Mouse (Mus musculus) right cerebral cortex, postnatal 25 days (tissue): ENCODE measurements around the gene Calu.
A peak's percentile ranks its signal among the peaks of the same experiment; 100 is the strongest.
"Not testable (repeated sequence)": the region's sequence is repeated elsewhere in the genome, so short reads cannot be mapped to it uniquely, and the experiment has no call there.

Experiments used
- DNase-seq: peaks from one replicate; pipeline ENCODE4 v3.0.0; 2022

The Calu gene

DNA sequence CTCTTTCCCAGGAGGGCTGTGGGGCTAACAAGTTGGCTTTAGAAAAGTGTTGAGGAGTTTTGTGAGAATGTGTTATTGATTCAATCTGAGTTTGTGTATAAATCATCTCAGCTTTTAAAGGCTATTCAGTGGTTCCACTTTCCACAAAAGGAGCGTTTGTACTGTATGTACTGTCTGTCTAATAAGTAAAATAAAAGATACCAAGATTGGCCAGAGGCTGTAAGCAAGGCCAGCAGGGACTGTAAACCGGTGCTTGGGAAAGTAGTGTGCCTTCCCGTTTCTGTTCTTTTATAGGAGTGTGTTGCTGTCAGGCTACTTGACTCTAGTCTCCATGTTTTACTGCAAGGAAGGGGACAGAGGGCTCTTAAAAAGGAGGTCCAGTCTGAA, 15.3 kb downstream of the Calu start:
- no peak for DNase-seq

DNA sequence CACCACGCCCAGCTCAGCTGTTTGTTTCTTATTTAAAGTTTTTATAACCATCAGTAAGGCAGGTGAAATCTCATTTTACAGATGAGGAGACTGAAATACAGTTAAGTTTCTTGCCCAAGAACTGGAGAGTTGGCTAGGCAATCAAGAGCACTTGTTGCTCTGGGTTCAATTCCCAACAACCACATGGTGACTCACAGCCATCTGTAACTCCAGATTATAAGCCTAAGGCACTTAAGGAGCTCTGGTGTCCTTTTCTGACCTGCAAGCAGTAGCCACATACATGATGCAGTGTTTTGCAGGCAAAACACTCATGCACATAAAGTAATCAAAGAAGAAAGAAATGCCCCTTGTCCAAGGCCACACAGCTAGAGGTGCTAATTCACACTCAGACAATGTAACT, 17.4 kb downstream of the Calu start:
- no peak for DNase-seq

DNA sequence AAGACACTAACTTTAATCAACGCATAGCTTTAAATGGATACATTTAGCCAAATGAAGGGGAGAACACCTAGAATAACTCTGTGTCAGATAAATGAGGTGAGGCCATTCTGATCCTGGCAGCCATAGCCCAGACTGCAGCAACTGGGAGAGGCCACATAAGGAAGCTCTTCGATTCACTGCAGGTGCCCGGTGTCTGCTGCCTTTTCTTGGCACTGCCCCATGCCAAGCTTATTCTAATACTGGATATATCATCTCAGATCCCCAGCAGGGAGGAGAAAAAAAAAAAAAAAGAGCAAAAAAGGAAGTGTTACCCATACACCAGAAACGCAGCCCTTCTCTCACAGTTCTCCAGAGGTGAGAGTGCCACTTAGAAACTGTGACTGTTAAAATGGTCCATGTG, 29.5 kb downstream of the Calu start:
- no peak for DNase-seq

DNA sequence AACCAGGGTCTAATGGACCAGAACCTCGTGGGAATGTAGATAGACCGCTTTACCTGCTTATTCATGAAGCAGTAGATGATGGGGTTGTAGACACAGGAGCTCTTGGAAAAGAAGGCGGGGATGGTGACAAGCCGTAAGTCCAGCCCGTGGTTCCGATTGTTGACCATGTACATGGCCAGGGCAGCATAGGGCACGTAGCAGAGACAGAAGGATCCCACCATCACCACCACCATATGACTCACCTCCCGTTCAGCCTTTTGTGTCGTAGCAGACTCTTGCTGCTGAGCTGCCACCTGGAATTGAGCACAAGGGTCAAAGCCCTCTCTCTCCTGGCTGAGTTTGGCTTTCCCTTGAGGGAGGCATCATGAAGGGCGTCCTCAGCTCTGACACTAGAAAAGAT, 30.8 kb downstream of the Calu start:
- DNase-seq, result no peak

DNA sequence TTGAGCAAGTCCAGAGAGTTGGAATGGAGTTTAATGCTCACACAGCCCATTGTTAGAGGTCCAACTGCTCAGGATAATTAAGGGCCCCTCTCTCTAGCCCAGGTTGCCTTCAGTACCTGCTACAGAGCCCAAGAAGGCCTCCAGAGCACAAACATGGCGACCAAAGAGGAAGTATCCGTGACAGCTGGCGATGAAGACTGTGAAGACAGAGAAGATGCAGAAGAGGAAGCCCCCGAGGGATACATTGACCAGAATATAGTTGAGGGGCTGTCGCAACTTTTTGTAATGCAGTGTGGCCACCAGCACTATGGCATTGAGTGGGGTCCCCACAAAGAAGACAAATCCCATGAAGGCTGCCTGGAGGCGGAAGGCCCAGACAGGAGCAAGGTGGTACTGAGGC, 32.1 kb downstream of the Calu start:
- DNase-seq, result no peak

DNA sequence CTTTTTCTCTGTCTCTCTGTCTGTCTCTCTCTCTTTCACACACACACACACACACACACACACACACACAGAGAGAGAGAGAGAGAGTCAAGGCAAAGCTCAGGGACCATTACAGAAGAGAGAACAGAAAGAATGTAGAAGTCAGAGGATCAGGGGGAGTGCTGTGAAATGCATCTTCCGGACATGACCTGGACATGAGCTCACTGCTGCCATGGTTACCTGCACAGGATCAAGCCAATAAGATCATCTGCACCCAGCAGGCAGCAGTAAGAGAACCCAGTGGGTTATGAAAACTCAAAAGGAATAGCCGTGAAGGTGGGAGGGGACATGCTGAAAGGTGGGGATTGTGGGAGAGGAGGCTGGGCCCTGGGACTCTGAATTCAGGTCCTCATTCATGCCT, 34.6 kb downstream of the Calu start:
- no peak for DNase-seq

DNA sequence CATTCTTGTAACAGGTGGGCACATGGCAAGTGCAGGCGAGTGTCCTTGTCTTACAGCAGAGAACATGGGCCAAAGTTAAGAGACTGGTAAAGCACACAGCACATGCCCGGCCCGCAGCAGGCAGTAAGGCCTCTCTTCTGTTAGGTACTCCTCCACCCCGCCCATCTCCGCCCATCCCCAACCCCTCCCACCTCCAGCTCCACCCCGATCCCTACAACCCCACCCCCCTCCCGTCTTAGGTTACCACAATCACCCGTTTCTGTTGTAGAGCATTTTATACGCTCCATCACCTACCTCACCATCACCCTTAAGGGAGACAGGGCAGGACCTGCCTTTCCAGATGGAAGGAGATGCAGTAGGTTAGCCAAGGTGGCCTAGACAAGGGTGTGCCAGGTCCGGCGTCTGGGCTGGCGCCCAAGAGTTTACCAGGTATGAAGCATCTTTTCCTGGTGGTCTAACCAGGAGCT, 40.2 kb downstream of the Calu start, which contains the start of gene Opn1sw:
Gene Opn1sw, minus strand, starts transcription at position 417 of the 467 bp plus-strand sequence.
- no peak for DNase-seq

DNA sequence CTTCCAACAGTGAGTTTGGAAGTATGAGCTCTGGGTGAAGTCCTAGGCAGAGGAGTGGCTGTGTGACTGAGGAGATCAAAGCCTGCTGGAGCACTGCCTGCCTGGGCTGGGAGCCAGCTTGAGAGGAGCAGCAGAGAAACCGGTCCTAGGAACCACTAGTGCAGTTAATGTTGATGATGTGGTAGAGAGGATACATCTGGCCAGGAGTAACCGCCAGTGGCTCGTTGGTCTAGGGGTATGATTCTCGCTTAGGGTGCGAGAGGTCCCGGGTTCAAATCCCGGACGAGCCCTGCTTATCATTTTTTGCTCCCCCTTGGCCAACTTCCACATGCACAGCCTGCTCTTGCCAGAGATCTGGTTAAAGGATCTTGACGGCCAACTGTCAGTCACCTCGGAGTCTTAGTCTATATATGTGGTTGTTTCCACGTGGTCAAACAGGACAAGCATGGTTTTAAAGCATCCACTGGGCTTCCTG, 40.8 kb downstream of the Calu start:
- DNase-seq, result peak; percentile 65

DNA sequence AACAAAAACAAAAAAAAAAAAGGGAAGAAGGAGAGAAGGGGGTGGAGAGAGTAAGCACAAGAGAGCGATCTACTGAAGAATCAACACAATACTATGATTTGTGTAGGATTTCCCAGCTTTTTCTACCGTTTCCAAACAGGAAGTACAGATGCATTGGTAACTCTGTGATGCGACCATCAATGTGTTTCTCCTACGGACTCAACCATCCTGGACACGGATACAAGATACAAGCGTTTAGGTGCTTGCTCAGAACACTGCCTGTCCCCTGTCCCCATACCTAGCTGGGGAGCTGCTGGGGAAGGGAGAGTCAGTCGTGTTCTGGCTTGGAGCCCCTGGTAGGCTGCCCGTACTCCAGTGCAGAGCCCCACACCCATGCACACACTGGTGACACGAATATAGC, 41.6 kb downstream of the Calu start:
- DNase-seq, result no peak

DNA sequence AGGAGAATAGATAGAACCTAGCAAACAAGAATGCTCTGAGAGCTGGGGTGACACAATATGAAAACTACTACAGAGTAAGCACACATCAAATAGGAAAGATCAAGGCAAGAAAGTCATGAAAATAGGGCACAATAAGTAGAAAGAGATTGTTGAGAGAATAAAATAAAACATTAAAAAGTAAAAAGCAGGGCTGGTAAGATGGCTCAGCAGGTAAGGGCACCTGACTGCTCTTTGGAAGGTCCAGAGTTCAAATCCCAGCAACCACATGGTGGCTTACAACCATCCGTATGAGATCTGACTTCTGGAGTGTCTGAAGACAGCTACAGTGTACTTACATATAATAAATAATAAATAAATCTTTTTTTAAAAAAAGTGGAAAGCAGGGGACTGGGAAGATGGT, 42.6 kb downstream of the Calu start:
- DNase-seq, result not testable (repeated sequence)

DNA sequence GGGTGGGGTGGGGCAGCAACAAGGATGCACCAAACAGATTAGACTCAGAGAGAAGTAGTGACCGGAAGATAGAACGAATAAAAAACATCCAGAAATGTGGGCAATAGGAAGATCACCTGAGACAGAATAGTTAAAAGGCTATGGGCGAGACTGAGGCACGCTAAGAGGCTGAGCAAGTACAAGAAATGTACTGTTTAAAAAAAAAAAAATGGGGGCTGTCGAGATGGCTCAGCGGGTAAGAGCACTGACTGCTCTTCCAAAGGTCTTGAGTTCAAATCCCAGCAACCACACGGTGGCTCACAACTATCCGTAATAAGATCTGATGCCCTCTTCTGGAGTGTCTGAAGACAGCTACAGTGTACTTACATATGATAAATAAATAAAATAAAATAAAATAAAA, 43.4 kb downstream of the Calu start:
- DNase-seq, result not testable (repeated sequence)

DNA sequence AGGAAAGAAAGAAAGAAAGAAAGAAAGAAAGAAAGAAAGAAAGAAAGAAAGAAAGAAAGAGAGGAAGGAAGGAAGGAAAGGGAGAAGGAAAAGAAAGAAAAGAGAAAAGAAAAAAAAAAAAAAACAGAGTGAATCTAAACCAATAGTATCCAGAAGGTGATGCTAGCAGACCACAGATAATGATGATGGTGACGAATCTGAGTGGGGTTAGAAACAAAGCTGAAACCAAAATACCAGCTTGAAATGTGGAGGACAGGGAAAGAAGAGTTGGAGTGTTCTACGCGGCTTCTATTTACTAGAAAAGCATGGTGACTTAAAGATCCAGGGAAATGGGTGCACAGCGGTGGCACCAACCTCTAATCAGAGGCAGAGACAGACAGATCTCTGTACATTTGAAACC, 43.9 kb downstream of the Calu start:
- no peak for DNase-seq

DNA sequence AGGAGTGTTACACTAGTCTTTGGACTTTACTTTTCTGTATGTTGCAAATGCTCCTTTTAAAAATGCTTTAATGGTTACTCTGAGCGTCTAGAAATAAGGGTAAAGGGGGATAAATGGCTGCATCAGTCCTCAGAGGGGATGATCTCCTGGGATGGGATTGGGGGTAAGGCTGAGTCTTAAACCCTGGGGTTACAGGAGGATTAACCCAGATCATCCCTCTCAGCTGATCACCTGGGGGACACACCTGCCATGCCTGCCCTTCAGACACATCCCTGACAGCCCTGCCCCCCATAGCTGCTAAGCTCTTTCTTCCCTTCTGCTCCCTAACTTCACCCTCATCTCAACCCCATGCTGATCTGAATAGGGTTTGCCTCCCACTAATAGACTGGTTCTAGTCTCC, 46.4 kb downstream of the Calu start:
- DNase-seq, result no peak

DNA sequence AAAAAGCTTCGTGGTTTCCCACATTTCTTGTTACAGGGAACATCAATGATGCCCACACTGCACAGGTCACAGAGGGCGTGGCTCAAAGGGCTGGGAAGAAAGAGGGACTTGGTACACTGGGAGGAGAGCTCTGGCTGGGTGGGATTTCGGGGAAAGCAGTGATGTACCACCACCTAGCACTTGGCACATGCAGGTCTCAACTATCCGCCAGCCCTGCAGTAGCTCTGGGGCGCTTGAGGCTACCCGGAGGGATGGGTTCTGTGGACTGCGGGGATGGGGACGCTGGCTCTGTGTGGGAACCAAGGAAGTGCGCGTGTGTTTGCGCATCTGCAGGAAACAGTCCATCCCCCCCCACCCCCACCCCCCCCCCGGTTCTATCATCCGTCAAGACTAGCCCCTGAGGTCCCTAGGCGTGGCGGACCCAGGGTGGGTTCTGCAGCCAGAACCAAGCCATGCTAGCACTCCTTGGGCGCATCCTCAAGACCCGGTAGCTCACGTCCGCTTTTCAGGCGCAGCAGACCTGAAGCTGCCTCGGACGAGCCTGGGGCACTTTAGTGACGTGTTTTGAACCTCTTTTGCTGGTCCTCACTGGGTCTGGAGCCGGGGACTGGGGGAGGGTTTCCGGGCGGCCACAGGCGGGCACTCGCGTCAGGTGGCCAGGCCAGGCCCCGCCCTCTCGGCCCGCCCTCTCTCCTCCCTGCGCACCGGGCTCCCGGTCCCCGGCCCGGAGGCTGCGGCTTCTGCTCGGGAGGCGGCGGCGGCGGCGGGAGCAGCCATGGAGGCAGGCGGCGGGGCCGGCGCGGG, 48.2 kb downstream of the Calu start, which contains the start of gene Ccdc136:
Gene Ccdc136, plus strand, starts transcription at position 400 of the 804 bp plus-strand sequence.
- DNase-seq, result peak; percentile 86

DNA sequence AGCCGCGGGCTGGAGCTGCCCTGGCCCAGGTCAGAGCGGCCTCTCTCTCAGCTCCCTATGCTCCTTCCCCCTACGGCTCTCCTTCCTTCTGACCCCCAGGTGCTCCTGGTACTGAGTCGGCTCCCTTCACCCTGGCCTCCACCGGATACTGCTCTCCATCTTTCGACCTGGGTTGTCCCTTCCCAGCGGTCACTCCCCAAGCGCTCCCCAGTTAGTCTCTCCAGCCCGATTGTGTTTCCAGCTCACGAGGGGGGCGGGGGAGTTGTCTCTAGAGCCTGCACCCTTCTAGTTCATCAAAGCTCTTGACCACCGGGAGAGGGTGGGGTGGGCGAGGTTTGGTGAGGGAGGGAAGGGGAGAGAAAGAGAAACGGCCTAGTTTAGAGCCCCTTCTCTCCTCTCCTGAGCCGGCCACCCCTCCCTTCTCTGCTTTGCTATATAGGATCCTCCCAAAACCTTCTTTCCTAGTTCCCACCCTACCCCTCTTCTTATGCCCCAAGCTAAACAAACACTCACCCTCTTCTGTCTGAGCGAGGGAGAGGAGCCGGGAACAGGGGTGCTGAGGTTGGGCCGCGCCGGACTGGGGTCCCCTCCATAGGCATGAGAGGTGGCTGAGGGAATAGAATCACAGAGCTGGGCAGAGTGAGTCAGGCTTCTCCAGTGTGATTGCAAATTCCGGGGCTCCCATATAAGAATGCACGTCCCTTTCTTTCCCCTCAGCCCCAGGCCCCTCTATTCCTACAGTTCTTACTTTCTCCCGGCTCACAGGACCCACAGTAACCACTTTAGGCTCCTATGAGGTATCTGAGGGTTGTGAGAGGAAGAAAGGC, 49.1 kb downstream of the Calu start:
- peak; percentile 19 for DNase-seq

DNA sequence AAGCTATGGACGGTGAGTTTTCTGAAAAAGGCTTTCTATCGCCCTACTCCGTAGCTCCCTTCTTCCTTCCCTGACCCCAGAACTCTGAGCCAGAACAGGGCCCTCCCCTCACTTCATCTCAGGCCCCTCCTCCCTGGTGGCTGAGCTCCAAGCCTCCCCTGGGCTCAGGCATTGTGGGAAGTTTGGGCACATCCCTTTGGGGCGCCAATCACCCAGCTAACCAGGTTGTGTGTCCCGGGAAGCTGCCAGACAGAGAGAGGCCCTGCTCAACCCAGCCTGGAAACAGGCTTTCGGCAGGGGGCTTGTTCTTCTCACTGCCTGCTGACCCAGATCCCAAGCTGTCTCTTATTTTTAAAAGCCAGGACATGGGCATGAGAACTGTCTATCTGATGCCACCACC, 49.7 kb downstream of the Calu start:
- peak; percentile 50 for DNase-seq

DNA sequence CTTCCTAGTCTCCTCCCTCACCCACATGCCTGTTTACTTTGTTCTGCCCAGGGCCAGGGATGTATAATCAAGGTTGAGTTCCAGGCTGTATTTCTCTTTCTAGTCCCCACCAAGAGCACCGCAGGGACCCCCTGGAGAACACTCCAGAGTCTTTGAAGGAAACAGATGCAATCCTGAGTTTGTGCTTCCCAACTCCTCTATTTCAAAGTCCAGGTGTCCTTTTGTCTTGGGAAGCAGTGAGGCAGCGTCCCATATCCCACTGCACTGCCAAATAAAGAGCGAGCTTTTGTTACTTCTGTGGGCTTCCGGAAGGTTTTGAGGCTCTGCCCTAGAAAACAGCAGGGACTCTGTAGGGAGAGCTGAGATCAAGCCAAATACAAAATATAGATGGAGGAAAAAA, 52.0 kb downstream of the Calu start:
- no peak for DNase-seq

DNA sequence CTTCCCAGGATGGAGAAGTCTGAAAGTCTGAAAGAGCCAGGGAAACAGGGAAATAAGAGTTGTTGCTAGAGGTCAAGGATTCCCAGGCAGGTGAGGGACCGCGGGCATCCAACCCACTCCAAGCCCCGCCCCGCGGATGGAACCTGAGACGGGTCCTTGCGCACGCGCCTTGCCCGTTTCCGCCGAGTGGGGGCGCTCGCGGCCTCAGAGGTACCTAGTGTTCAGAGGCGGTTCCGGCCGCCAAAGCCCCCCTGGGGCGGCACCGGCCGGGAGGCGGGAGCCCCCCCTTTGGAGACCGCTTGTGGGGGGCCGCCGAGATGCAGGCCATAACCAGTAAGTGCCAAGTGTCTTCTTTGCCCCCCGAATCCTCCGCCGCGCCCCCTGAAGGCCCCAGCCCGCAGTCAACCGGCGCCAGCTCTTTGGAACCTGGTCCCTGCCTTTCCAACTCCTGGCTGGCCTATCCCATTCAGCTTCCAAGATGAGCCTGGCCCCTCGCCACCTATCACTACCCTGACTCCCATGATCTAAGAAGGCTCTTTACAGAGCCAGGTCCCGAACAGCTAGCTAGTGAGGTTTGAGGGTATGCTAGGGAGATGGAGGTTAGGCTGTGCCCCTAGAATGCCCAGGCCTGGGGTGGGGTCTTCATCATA, 54.9 kb downstream of the Calu start:
- DNase-seq, result no peak

DNA sequence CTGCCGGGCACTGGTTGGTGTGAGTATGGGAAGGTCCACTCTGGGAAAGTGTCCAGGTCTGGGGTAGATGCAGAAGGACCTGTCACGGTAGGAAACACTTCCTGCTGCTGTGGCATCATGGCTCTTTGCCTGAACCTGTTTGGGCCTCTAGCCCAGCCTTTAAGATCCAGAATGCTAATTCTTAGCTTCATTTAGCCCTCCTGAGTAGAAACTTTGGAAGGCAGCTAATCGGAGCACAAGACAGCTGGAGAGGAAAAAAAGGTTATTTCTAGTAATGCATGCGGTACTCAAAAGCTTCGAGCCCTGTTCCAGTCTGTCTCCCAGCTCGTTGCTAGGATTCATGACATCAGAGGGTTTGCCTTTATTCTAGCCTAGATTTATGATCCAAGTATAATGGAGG, 58.5 kb downstream of the Calu start:
- DNase-seq, result no peak

DNA sequence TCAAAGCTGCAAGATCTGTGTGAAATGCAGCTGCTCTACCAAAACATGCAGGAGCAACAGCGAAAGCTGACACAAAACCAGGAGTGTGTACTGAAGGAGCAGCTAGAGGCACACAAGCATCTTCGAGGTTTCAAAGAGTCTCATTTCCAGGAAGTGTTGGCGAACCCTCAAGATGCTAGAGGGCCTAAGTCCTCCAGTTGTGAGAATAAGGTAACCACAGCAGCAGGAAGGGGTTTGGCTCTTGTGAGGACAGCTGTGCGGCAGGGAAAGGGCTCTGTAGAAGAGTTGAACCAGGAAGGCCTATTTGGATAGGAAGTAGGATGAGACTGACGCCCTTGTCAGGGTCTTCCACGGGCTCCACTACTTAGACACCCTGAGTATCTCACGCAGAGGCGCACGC, 67.6 kb downstream of the Calu start:
- DNase-seq, result no peak

DNA sequence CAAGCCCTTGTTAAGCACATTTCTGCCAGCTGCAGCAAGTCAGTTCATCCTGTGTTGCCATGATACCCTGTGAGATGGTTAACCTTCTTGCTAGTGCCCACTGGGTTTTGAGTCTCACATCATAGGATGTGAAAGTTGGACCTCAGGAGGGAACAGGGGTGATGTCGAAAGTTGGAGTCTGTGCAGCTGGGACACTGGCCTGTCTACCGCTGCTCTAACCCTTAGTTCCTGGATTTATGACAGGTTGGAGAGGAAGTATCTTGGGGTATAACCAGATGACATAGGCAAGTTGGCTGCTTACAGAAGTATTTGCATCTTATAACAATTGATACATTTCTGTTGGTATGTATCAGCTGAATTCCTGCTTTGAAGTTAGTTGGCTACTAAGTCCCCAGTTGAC, 72.7 kb downstream of the Calu start:
- no peak for DNase-seq

DNA sequence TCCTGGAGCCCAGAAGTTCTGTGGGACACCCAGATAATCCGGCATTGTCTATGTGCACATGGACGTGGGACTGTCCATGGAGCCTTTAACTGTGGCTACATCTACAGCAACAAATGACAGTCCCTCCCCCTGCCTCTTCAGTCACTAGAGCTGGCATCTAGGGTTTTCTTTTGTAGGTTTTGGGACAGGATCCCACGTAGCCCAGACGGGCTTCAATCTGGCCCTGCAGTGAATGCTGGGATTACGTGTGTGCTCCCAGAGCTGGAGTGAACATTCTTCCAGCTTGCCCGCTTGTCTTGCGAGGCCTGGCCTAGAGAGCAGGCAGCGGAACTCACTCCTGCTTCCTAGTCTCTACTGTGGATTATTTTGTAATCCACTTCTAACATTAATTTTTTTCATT, 77.2 kb downstream of the Calu start:
- no peak for DNase-seq

DNA sequence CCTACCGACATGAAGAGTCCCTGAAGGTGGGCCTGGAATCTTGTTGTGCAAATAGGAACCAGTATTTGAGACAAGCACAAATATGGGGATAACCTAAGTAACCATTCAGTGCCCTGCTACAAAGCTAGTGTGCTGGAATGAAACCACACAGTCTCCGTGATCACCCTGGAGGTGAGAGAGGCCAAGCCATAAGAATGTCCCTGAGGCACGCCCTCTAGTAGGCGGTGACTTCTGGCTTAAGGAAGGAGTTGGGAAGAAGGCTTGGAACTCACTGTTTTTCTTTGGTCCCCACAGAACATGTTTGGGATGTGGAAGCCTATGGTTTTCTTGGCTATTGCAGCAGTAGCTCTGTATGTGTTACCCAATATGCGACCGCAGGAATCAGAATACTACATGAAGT, 78.5 kb downstream of the Calu start:
- no peak for DNase-seq
